Mouse (Mus musculus) myocyte (in vitro differentiated cells): ENCODE measurements around the gene Sox6. TPM values are rescaled to one million over a fixed set of nuclear protein-coding genes. Genes with fewer than 3 reads are reported as not detected.

Source experiments
- H3K27me3 ChIP-seq: one replicate; pipeline ENCODE4 v1.6.1; 2011; ENCODE audit not compliant: control insufficient read depth, insufficient read depth, insufficient read length
- H3K36me3 ChIP-seq: one replicate; pipeline ENCODE4 v1.6.1; 2011; ENCODE audit not compliant: control insufficient read depth, insufficient read depth
- H3K4me2 ChIP-seq: one replicate; pipeline ENCODE4 v1.6.1; 2011; ENCODE audit warnings: low read depth, control low read depth
- H3K4me3 ChIP-seq: one replicate; pipeline ENCODE4 v1.5.1; 2011; ENCODE audit warnings: mild to moderate bottlenecking, control low read depth, moderate library complexity
- H3K79me2 ChIP-seq: one replicate; pipeline ENCODE4 v1.6.1; 2011; ENCODE audit not compliant: control insufficient read depth, insufficient read depth
- H3ac ChIP-seq: one replicate; pipeline ENCODE4 v1.6.1; 2011; ENCODE audit not compliant: control insufficient read depth, insufficient read length
- CEBPB ChIP-seq: IDR thresholded peaks from 2 replicates; pipeline ENCODE4 v1.6.1; 2011; ENCODE audit warnings: mild to moderate bottlenecking, moderate library complexity; ENCODE audit not compliant: poor library complexity, insufficient read depth, severe bottlenecking
- E2F4 ChIP-seq: IDR thresholded peaks from one replicate; pipeline ENCODE4 v1.6.1; 2011; ENCODE audit warnings: mild to moderate bottlenecking, control low read depth, moderate library complexity; ENCODE audit not compliant: insufficient read depth
- MAX ChIP-seq: IDR thresholded peaks from one replicate; pipeline ENCODE4 v1.6.1; 2011; ENCODE audit warnings: low read depth, mild to moderate bottlenecking, control low read depth
- MYOD1 ChIP-seq, 3 experiments: IDR thresholded peaks; one replicate each; pipeline ENCODE4 v1.6.1; 2011; ENCODE audit warnings: control low read depth in 2 of 3, low read depth in 2 of 3, mild to moderate bottlenecking in 2 of 3, moderate library complexity in 1 of 3; ENCODE audit not compliant: insufficient read length in 2 of 3, control insufficient read depth in 1 of 3
- MYOG ChIP-seq, 3 experiments: IDR thresholded peaks; one replicate each; pipeline ENCODE4 v1.6.1; 2011; ENCODE audit warnings: control low read depth in 2 of 3, low read depth in 2 of 3, mild to moderate bottlenecking in 2 of 3; ENCODE audit not compliant: insufficient read length in 2 of 3, control insufficient read depth in 1 of 3, insufficient read depth in 1 of 3
- POLR2A ChIP-seq: IDR thresholded peaks from one replicate; pipeline ENCODE4 v1.6.1; 2011; ENCODE audit warnings: low read depth, mild to moderate bottlenecking, control low read depth, moderate library complexity; ENCODE audit not compliant: insufficient read length
- POLR2AphosphoS2 ChIP-seq: IDR thresholded peaks from one replicate; pipeline ENCODE4 v1.6.1; 2011; ENCODE audit warnings: low read depth, control low read depth; ENCODE audit not compliant: insufficient read length
- REST ChIP-seq: IDR thresholded peaks from one replicate; pipeline ENCODE4 v1.6.1; 2011; ENCODE audit warnings: mild to moderate bottlenecking, control low read depth, moderate library complexity; ENCODE audit not compliant: insufficient read depth, insufficient read length
- SRF ChIP-seq: IDR thresholded peaks from one replicate; pipeline ENCODE4 v1.6.1; 2011; ENCODE audit warnings: low read depth; ENCODE audit not compliant: control insufficient read depth, insufficient read length
- TCF12 ChIP-seq: IDR thresholded peaks from one replicate; pipeline ENCODE4 v1.6.1; 2011; ENCODE audit warnings: mild to moderate bottlenecking, control low read depth; ENCODE audit not compliant: poor library complexity, insufficient read depth, severe bottlenecking
- TCF3 ChIP-seq: IDR thresholded peaks from one replicate; pipeline ENCODE4 v1.6.1; 2011; ENCODE audit warnings: low read depth, control low read depth; ENCODE audit not compliant: insufficient read length
- USF1 ChIP-seq: IDR thresholded peaks from one replicate; pipeline ENCODE4 v1.6.1; 2011; ENCODE audit warnings: low read depth, mild to moderate bottlenecking, control low read depth, moderate library complexity
- polyA plus RNA-seq: library from polyadenylated mRNA; unstranded; fragments of >200 nt; fragmentation: generic; extraction: Trizol; gene quantifications from one replicate; pipeline ENCODE4 v1.2.1, GENCODE M21; 2012; ENCODE audit warnings: missing spikeins

Sox6 gene
- polyA plus RNA-seq, 1 experiment: 0.11 TPM

DNA sequence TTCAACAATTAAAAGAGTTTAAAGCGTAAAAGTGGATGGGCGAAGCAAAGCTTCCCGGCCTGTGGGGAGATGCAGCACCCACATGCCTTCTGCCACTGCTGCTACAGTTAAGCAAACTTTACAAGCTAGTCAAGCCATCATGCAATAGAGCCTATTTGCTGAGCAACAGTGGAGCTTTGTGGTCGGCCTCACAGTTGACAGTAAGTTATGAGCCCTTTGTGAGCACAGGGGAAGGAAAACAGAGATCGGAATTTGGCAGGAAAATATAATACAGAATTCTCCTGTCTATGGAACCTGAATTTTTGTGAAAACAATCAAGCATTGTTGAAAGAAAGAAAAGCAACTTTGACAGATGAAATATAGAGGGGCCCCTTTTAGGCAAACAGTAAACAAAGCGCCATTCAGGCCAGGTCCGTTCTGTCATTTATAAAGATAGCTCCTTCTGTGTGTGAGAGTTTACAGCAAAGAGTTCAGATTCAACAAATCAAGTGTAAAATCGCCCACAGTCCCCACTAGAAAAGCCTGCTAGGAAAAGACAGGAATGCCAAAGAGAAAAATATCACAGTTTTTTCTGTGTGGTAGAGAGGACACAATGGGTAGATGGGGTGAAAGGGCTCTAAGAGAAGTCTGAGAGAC lies 213.9 kb downstream of the Sox6 start:
- H3ac ChIP-seq: no peak overlapping the region
- H3K36me3 ChIP-seq: no peaks in the 10 kb centered on the region
- no peaks in the 10 kb centered on the region for H3K27me3 ChIP-seq
- H3K4me2 ChIP-seq: no peak overlapping the region
- no peak overlapping the region for H3K4me3 ChIP-seq
- TF ChIP-seq REST (no peak), MAX (no peak), TCF3 (no peak), SRF (no peak), USF1 (no peak), MYOG (IDR thresholded peaks at IDR 0.05; ENCODE audit: control insufficient read depth in 1 of 3, insufficient read depth in 1 of 3, insufficient read length in 2 of 3, low read depth in 2 of 3) (no peak), TCF12 (no peak), POLR2A (no peak), CEBPB (no peak), MYOD1 (IDR thresholded peaks at IDR 0.05; ENCODE audit: control insufficient read depth in 1 of 3, insufficient read length in 2 of 3, low read depth in 2 of 3) (no peak), E2F4 (no peak), POLR2AphosphoS2 (no peak)
- H3K79me2 ChIP-seq: no peaks in the 10 kb centered on the region

DNA sequence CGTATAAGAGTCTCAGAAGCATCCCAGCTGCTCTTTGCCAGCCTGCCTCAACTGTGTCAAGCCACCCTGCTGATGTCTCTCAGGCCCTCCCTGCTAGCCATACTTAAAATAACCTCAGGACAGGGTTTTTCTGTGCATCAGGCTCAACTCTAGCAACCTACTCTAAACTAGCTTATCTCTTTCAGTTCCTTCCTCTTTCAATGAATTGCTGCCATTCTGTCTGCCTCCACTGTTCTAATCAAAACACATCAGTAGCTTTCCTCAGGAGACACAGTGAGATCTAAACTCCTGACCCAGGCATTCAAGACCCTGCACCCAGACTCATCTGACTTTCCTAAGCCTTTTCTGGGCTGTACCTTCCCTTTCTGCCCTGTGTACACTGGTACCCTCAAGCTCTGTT lies 219.5 kb downstream of the Sox6 start:
- H3K4me2 ChIP-seq: no peak overlapping the region
- H3K4me3 ChIP-seq: no peak overlapping the region
- TF ChIP-seq CEBPB (no peak), TCF3 (no peak), E2F4 (no peak), POLR2AphosphoS2 (no peak), MYOD1 (IDR thresholded peaks at IDR 0.05; ENCODE audit: control insufficient read depth in 1 of 3, insufficient read length in 2 of 3, low read depth in 2 of 3) (no peak)

DNA sequence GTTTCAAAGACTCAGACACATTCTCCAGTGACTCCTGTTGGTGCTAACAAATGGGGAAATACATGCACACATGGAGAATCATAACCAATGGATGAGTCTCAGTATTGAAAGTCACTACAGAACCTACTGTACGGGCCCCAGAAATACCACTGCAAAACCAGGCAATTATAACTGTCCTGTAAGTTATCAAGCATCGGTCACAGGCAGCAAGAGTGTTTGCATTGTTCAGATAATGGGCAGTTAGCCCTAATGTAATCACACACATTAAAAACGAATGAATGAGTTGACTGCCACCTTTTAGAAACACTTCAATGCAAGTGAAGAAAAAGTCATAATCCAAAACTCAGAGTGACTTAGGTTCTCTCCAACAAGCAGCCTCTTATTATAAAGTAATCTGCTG lies 235.3 kb downstream of the Sox6 start:
- Histone ChIP-seq H3K36me3 (no peaks in the 10 kb centered on the region), H3K4me2 (no peak overlapping the region), H3ac (no peak overlapping the region), H3K27me3 (no peaks in the 10 kb centered on the region), H3K4me3 (no peak overlapping the region), H3K79me2 (no peaks in the 10 kb centered on the region)
- TF ChIP-seq SRF: no peak
- no peak for TF ChIP-seq MYOD1 (IDR thresholded peaks at IDR 0.05; ENCODE audit: control insufficient read depth in 1 of 3, insufficient read length in 2 of 3, low read depth in 2 of 3)

More for the DNA sequence above, 219.5 kb downstream of the Sox6 start:
- Histone ChIP-seq H3K36me3 (no peaks in the 10 kb centered on the region), H3K79me2 (no peaks in the 10 kb centered on the region), H3K27me3 (no peaks in the 10 kb centered on the region), H3ac (no peak overlapping the region)

DNA sequence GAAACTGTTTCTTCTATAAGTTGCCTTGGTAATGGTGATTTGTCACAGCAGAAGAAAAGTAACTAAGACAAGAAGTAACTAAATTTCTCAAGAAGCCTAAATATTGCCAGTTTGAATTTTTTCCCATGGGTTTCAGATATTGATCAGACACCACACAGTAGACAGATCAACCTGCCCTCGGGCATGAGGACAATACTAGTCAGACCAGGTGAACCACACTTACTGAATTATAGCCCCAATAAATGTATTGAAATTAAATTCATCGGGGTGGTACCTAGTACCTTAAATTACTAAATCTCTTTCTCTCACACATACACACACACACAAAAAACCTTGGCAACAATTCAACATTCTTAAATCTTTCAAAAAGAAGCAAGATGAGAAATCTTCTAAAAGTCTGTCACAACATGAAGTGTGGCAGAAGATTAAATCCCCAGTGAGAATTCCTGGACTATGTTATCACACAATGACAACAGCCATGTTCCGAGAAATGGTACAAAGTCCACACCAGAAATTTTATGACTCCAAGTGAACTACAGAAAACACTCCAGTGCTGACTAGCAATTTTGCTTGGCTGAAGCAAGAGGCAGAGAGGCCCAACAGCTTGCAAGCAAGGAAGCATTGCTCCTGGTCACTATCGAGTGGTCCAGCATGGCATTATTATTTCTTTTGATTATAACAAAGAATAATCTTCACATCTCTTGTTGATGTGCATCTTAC lies 244.3 kb downstream of the Sox6 start:
- Histone ChIP-seq H3K36me3 (no peaks in the 10 kb centered on the region), H3ac (no peak overlapping the region), H3K4me2 (no peak overlapping the region), H3K79me2 (no peaks in the 10 kb centered on the region), H3K4me3 (no peak overlapping the region), H3K27me3 (no peaks in the 10 kb centered on the region)
- TF ChIP-seq MYOD1 (IDR thresholded peaks at IDR 0.05; ENCODE audit: control insufficient read depth in 1 of 3, insufficient read length in 2 of 3, low read depth in 2 of 3) (no peak), POLR2A (no peak), TCF12 (no peak), SRF (no peak), E2F4 (no peak), CEBPB (no peak), POLR2AphosphoS2 (no peak), REST (no peak), MYOG (IDR thresholded peaks at IDR 0.05; ENCODE audit: control insufficient read depth in 1 of 3, insufficient read depth in 1 of 3, insufficient read length in 2 of 3, low read depth in 2 of 3) (no peak), USF1 (no peak), MAX (no peak), TCF3 (no peak)

DNA sequence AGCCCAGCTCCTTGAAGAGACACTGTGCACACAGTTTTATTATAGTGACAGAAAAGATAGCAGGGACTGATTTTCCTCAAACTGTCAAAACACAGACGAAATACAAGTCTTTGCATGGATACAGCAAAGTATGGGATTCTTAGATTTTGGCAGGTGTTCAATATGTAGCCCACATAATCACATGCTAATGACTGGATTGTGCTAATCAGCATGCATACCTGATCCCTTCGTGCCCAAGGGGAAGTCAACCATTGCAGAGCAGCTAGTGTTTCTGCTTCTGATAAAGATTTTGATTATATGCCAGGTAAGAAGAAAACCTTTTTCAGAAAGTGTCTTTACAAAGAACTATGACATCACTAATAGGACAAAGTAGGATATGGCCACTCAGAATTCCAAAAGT lies 245.8 kb downstream of the Sox6 start:
- Histone ChIP-seq H3K79me2 (no peaks in the 10 kb centered on the region), H3K27me3 (no peaks in the 10 kb centered on the region), H3ac (no peak overlapping the region), H3K4me3 (no peak overlapping the region), H3K36me3 (no peaks in the 10 kb centered on the region), H3K4me2 (no peak overlapping the region)
- no peak for TF ChIP-seq MAX
- no peak for TF ChIP-seq POLR2A
- no peak for TF ChIP-seq REST
- no peak for TF ChIP-seq MYOG (IDR thresholded peaks at IDR 0.05; ENCODE audit: control insufficient read depth in 1 of 3, insufficient read depth in 1 of 3, insufficient read length in 2 of 3, low read depth in 2 of 3)
